ENCODE assay signal across 8 mouse cellular contexts in genomic region chr17:66519554-66520553, GRCm38 (mm10). TPM values are rescaled to one million over a fixed set of nuclear protein-coding genes. Genes with fewer than 3 reads are reported as not detected.
DNase-seq lines count a peak whose midpoint lies in the region; ATAC-seq and TF ChIP-seq lines count a peak whose summit lies in the region.

Rab12 (minus strand) TSS chr17:66519729.

- H3K9ac ChIP-seq in ES-E14 (ENCODE audit: insufficient read depth, low read depth, low read length, poor library complexity, severe bottlenecking), result peak within 1 kb of the TSS; percentile 87
- H3K9ac ChIP-seq in forebrain, postnatal 0 days, result peak within 1 kb of the TSS; percentile 96
- H3K9ac ChIP-seq in lung, embryonic 15.5 days, result peak within 1 kb of the TSS; percentile 99

- peaks cover under 1 to 5% of the 10 kb centered on the region in 2 experiments; a peak in 3 of 4 replicates for H3K4me1 ChIP-seq in ES-E14 (ENCODE audit: control insufficient read depth in 2 of 2, insufficient read depth in 2 of 2, low read length in 2 of 2, poor library complexity in 1 of 2)
- H3K4me1 ChIP-seq in forebrain, postnatal 0 days (ENCODE audit: insufficient read depth), result peaks cover 11% of the 10 kb centered on the region
- peaks cover 22% of the 10 kb centered on the region for H3K4me1 ChIP-seq in lung, embryonic 15.5 days

- no peaks in the 10 kb centered on the region for H3K27me3 ChIP-seq in forebrain, postnatal 0 days (ENCODE audit: insufficient read depth, low read length)
- no peaks in the 10 kb centered on the region for H3K27me3 ChIP-seq in lung, embryonic 15.5 days

- WGBS in forebrain, postnatal 0 days, result 10% methylated on average over 71 of the region's 71 CpGs
- 8% methylated on average over 54 of the region's 71 CpGs for WGBS in lung, embryonic 15.5 days

- no peak for DNase-seq in ES-E14 (ENCODE audit: low read depth, low spot score)
- peak; percentile 87 to 94 for DNase-seq in cerebellum, adult 18-20 months
- peak; percentile 92 for DNase-seq in forebrain, postnatal 0 days
- peak; percentile 93 for DNase-seq in heart, postnatal 4 days
- DNase-seq in layer of hippocampus, adult 8-10 months (ENCODE audit: low spot score in 2 of 2), result peak; percentile 58 to 78
- DNase-seq in ovary, adult 18-20 months (ENCODE audit: low spot score), result peak; percentile 68
- peak; percentile 90 for DNase-seq in thymus, postnatal 0 days (ENCODE audit: low spot score)

- H3K27ac ChIP-seq in ES-E14 (ENCODE audit: insufficient read depth, low read depth, low read length, poor library complexity, severe bottlenecking), result no peak within 1 kb of the TSS
- H3K27ac ChIP-seq in forebrain, postnatal 0 days (ENCODE audit: low read depth, low read length), result peak within 1 kb of the TSS; percentile 70
- H3K27ac ChIP-seq in lung, embryonic 15.5 days, result peak within 1 kb of the TSS; percentile 48; the same call in 1 of the 2 replicates

- TF ChIP-seq CTCF in forebrain, postnatal 0 days (IDR thresholded peaks at IDR 0.05; ENCODE audit: low read depth), result peak; percentile 97

- H3K4me3 ChIP-seq in ES-E14 (ENCODE audit: insufficient read depth in 1 of 2, low read depth in 1 of 2, low read length in 2 of 2, poor library complexity in 1 of 2, severe bottlenecking in 1 of 2), result peak within 1 kb of the TSS; percentile 82 to 87
- H3K4me3 ChIP-seq in forebrain, postnatal 0 days (ENCODE audit: low read depth, low read length), result peak within 1 kb of the TSS; percentile 95
- peak within 1 kb of the TSS; percentile 100 for H3K4me3 ChIP-seq in lung, embryonic 15.5 days

- in situ Hi-C loops in ES-E14 (cut with MboI; ENCODE audit: low sequenced_read_pairs in 2 of 2, unreplicated experiment in 2 of 2), result no loop called here

- ATAC-seq in forebrain, postnatal 0 days, result peak; percentile 99
- ATAC-seq in lung, embryonic 15.5 days (ENCODE audit: borderline replicate concordance, extremely low read depth, low FRiP score, low TSS enrichment), result peak; percentile 88

- H3K4me2 ChIP-seq in forebrain, postnatal 0 days (ENCODE audit: low read depth), result peak within 1 kb of the TSS; percentile 79
- H3K4me2 ChIP-seq in lung, embryonic 15.5 days, result peak within 1 kb of the TSS; percentile 81

- H3K36me3 ChIP-seq in ES-E14 (ENCODE audit: control insufficient read depth, insufficient read depth, low read length, poor library complexity, severe bottlenecking), result no peaks in the 10 kb centered on the region; the same call in 1 of the 2 replicates
- no peaks in the 10 kb centered on the region for H3K36me3 ChIP-seq in forebrain, postnatal 0 days (ENCODE audit: insufficient read depth)
- H3K36me3 ChIP-seq in lung, embryonic 15.5 days, result no peaks in the 10 kb centered on the region

- no peaks in the 10 kb centered on the region for H3K9me3 ChIP-seq in ES-E14 (ENCODE audit: control insufficient read depth, insufficient read depth, low read depth, low read length)
- no peaks in the 10 kb centered on the region for H3K9me3 ChIP-seq in forebrain, postnatal 0 days (ENCODE audit: low read length)
- H3K9me3 ChIP-seq in lung, embryonic 15.5 days, result no peaks in the 10 kb centered on the region

TF ChIP-seq in ES-E14, 5 proteins besides CTCF, POLR2A, EP300 and RAD21:
- TF ChIP-seq HCFC1 (IDR thresholded peaks at IDR 0.05; ENCODE audit: borderline replicate concordance, insufficient read depth, low read length) (peak; percentile 75), ZNF384 (IDR thresholded peaks at IDR 0.05; ENCODE audit: low read depth, low read length) (no peak)

RNA-seq across cellular contexts. Expression of gene Rab12, which starts in this region (rescaled TPM):
- total RNA-seq in ES-E14 (2012; rRNA removed), result 20.1 and 22.8 TPM in 2 replicates
- 132 and 148 TPM in 2 replicates for total RNA-seq in forebrain, postnatal 0 days (2014; rRNA removed)
- 86.4 and 94.5 TPM in 2 replicates for polyA plus RNA-seq in forebrain, postnatal 0 days (2015; fragmentation: Nextera tagmentation; extraction: Ambion mirVana)
- 100 to 1,000 TPM; 113 to 114 TPM for total RNA-seq in heart, postnatal 4 days (2021)
- 100 to 1,000 TPM; 106 to 117 (median 108) TPM for total RNA-seq in layer of hippocampus, adult 8-10 months (2022)
- 57.8 and 58.9 TPM in 2 replicates for polyA plus RNA-seq in lung, embryonic 15.5 days (2015; fragmentation: Nextera tagmentation; extraction: Ambion mirVana)
- polyA plus RNA-seq in thymus, postnatal 0 days (2015; fragmentation: Nextera tagmentation; extraction: Ambion mirVana), result 20.8 and 24.9 TPM in 2 replicates
